Mouse (Mus musculus) erythroid progenitor cell, adult 5-6 weeks (primary cell): Measurements from ENCODE around the gene B230219D22Rik. TPM values are rescaled to one million over a fixed set of nuclear protein-coding genes. Genes with fewer than 3 reads are reported as not detected.
"Not testable (repeated sequence)": the region's sequence is repeated elsewhere in the genome, so short reads cannot be mapped to it uniquely, and the experiment has no call there.

Experiments used
- ATAC-seq: replicated peaks from 2 replicates; pipeline ENCODE4 v1.8.0; 2016; ENCODE audit warnings: moderate number of reproducible peaks, mild to moderate bottlenecking, moderate TSS enrichment, inconsistent platforms; ENCODE audit not compliant: poor library complexity, low FRiP score, severe bottlenecking
- total RNA-seq, 2 experiments: library from RNA; stranded (forward) in 1 of 2; stranded (reverse) in 1 of 2; fragments of 150-400 nt in 1 of 2; fragments of 186-747, 209-891 nt in 1 of 2; gene quantifications; 2 replicates each; pipeline versions ENCODE4 v1.2.3 to v1.2.4; 2015 to 2017; ENCODE audit warnings: low replicate concordance in 2 of 2

B230219D22Rik gene
- total RNA-seq (2015; ENCODE audit: low replicate concordance), result 38.9 and 52.4 TPM in 2 replicates
- 25.3 and 33.8 TPM in 2 replicates for total RNA-seq (2017; ENCODE audit: low replicate concordance)

DNA sequence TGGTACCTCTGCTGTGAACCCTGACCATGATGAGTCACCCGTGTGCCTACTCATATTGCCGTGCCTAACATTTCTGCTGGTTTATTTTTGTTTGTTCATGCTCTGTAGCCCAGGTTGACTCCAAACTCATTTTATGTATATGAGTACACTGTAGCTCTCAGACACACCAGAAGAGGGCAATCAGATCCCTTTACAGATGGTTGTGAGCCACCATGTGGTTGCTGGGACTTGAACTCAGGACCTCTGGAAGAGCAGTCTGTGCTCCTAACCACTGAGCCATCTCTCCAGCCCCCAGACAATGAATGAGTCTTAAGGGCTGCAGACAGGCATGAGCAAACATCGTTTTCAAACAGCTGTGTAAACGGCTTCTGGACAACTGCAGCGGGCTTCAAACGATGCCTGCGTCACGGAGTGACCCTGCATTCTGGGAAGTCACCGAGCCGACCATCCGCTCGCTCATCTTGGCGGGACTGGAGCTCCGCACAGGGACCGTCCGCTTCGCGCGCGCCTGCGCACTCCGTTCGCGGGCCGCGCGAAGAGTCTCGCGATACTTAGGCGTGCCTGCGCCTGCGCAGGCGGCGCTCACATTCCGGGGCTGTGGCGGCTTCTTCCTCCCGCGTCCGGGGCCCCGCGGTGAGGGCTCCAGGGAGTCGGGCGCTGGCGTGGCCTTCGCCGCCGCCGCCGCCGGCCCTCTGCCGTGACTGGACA, at the start of gene B230219D22Rik:
Gene B230219D22Rik, plus strand, starts transcription at position 590 of the 708 bp plus-strand sequence.
- ATAC-seq, result peak; percentile 94

DNA sequence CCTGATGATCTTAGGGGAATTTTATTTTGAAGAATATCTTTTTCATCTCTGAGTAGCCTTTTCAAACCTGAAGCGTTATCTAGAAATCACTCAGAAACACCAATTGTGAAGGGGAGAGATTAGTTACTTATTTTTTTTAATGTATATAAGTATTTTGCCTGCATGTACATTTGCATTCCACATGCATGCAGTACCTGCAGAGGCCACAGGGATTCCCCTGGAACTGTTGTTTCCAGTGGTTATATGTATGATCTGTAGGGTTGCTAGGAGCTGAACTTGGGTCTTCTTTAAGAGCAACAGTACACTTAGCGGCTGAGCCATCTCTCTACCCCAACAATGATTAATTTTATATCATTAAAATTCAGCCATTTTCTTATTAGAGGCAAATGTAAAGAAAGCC, 48.4 kb upstream of the B230219D22Rik start:
- ATAC-seq, result no peak

DNA sequence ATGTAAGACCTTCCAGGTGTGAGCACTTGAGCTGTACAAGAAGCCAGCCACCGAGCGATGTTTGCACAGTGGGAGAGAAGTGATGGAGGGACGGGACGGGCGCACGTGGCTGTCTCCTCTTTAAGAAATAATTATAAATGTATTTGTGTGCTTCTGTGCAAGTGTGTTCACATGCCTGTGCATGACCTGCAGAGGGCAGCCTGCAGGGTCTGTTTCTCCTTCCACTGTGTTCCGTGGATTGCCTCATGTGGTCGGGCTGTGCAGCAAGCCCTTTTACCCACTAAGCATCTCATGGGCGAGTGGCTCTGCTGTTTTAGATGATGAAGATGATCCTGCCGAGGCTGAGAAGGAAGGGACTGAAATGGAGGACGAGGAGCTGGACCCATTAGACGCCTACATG, 42.8 kb upstream of the B230219D22Rik start:
- no peak for ATAC-seq

DNA sequence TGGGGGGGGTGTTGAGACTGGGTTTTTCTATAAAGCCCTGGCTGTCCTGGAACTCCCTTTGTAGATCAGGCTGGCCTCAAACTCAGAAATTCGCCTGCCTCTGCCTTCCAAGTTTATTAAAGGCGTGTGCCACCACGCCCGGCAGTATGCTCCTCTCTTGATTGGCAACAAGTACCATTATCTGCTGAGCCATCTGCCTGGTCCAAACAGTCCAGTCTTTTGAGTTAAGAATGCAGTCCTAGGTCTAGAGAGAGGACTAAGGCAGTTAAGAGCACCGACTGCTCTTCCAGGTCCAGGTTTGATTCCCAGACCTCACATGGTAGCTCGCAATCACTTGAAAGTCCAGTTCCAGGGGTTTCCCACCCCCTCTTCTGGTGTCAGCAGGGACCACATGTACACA, 41.9 kb upstream of the B230219D22Rik start:
- ATAC-seq, result no peak

DNA sequence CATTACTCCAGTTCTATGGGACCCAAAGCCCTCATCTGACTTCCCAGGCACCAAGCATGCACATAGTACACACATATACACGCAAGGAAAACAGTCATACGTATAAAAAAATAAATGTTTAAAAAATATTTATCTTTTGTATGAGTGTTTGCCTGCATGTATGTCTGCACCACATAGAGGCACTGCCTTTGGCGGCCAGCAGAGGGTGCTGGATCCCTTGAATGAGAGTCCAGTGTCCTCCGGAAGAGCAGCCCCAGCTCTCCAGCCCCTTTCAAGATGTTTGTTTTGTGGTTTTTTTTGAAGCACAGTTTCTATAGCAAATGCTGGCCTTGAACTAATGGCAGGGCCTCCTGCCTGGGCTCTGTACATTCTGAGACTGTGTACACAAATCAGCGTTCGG, 24.4 kb upstream of the B230219D22Rik start:
- ATAC-seq, result 0 out of 2 replicates have a peak, but pooled peaks have one; percentile 35

DNA sequence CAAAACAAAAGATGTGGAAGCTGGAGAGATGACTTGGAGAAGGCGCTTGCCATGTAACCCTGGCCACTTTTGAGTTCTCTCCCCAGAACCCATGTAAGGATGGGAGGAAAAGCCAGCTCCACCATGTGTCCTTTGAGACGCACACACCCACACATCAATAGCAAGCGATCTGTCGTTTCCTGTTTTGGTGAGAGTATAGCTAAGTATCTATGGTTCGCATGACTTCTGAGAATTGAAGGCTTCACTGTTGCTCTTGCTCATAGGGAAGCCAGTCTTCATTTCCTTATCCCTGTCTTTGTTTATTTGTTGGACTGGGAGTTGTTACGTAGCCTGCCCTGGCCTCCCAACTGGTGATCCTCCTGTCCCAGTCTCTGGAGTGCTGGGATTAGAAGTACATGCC, 20.2 kb upstream of the B230219D22Rik start:
- ATAC-seq, result no peak

DNA sequence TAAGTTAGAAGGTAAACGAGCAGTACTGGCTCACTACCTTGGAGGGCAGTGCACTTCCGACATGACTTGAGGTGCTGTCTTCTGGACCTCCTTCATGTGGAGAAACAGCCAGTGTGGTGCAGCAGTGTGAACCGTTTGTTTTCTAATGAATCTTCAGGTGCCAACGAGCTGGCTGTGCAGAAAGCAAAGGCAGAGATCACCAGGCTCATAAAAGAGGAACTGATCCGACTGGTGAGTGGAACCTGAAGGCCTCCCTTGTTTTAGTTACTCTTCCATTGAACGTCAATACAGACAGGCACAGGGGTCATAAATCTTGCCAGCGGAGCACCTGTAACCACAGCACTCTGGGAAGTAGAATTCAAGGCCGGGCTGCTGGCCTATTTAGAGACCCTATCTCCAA, 15.6 kb upstream of the B230219D22Rik start:
- ATAC-seq, result no peak

DNA sequence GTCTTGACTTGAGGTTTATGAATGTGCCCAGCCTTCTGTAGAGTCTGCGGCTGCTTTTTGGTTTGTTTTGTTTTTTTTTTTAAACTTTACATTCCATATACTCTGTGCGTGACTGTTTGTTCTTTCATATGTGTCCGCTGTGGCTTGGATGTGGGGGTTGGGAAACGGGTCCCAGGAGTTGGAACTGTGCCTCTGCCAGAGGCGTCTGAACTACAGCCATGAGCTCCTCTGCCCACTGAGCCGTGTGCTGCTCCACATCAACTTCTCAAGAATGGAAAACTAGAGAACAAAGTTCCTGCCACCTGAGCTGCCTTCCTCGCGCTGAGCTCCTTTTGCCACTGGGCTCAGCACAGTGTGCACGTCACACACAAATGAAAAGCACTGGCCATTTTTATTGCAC, 10.7 kb upstream of the B230219D22Rik start:
- no peak for ATAC-seq

DNA sequence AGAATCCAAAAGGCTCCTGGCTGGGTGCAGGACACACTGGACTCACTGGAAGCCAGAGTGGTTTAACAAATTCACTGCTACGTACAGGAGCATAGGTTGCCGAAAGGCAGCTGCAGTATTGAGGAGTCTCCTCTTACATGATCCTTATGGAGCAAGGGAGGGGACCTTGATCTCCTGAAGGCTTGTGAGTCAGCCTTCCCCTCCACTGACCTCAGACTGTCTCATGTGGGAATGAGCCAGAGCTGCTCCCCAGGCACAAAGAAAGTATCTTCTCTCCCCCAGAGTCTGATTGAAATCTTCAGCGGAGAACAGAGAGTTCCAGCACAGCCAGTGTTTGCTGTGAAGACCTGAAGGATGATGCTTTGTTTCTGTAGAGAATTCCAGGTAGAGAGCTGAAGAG, 9.3 kb upstream of the B230219D22Rik start:
- ATAC-seq, result no peak

DNA sequence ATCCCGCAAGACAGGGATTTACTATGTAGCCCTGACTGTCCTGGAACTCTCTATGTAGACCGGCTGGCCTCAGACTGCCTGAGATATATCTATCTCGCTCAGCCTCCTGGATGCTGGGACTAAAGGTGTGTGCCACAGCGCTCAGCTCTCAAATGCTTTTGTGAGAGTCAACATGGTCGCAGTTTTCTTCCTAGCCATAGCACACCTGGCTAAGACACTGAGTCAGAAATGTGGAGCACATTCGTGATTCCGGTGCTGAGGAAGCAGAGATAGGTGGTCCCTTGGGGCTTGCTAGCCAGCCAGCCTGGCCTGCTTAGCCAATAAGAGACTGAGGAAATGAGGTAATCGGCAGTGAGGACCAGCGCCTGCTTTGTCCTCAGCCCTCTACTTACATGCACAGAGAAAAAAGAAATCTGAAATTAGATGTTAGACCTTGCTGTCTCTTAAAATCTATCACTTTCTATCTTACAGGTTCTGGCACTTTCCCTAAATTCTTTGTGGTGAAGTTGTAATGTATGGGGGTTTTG, 6.8 kb upstream of the B230219D22Rik start:
- no peak for ATAC-seq

DNA sequence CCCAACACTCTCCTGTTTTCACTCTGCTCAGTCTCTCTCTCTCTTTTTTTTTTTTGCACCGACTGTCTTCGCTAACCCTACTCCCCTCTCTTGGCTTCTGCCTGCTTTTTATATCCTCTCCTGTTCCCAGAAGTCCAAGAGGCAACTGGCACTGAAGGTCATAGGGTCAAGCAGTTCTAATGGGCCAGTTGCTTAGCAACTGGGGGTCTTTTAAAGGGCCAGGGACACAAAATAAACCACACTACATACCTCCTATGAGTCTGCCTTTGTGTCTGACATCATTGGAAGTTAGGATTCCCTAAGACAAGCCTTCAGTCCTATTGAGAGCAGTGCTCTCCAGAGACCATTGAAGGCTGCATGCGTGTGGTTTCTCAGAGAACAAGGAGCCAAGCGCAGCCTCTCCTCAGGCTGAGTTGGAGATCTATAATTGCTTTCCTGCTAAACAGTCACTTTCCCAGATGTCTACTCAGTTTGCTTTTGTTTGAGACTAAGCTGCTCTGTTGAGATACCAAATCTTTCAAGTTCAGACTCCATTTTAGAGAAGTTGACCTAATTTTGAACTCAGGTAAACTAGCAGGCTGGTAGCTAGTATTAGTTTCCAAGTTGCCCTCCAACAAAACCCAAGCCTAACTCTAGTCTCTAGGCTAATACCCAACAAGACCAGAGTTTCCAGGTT, 4.9 kb upstream of the B230219D22Rik start:
- ATAC-seq, result no peak

DNA sequence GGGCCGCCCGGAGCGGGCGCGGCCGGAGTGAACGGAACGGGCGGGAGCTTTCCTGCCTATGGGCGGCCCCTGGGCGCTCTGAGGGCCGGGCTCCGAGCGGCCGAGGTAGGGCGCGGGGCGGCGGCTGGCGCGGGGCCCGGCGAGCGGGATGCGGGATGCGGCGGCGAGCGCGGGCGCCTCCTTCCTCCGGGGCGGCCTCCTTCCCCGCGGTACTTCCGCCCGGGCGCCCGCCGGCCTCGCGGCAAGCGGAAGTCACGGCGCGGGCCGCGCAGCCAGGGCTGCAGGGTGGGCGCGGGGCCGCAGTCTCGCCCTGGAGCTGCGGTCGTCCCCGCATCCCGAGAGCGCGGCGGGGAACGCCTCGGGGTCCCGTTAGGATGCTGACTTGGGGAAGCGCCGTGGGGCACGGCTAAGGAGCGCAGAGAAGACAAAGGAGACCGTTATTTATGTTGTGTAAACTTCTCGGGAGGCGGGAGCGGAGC, 358 bp downstream of the B230219D22Rik start:
- no peak; the same call in 1 of the 2 replicates for ATAC-seq

DNA sequence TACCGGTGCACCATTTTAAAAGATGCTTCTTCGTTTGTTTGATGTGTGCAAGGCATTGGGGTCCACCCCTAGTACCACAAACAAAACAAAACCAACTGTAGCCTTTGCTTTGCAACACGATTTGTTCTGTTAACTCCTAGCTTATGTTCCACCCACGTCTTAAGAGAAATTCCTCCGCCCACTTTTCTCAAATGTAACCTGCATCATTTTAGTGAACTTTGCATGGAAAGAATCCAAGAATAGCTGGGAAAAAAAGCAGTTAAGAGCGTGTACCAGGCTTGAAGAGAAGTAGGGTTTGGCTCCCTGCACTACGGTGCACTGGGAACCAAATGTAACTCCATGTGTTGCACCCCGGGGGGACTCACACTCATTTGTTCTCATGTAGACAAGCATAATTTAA, 1.2 kb downstream of the B230219D22Rik start:
- ATAC-seq, result no peak

DNA sequence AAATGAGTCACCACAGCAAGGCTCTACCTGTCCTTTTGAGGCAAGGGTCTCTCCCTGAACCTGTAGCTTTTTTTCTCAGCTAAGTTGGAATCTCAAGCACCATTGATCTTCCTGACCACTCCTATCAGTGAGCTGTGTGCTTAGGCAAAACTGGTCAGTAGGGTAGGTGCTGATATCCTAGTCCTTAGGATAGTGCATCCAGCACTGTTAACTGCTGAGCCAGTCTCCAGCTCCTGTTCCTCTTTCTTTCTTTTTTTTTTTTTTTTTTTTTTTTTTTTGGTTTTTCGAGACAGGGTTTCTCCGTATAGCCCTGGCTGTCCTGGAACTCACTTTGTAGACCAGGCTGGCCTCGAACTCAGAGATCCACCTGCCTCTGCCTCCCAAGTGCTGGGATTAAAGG, 3.1 kb downstream of the B230219D22Rik start:
- not testable (repeated sequence) for ATAC-seq

DNA sequence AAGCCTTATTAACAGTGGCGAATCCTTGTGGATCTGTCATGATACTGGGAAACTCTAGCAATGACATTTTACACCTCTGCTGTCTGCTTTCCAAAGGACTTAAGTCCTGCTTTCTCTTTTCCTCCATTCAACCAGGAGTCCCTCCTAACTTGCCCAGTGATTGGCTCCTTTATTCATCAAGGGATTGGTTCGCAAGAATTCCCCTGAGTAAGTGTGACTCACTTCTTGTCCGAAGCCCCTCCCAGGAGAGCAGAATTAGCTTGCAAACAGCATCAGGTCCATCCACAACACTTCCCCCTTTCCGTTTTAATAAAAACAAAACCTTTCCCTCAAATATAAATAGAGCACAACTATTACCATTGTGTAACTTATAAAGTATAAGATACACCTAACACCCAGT, 11.4 kb downstream of the B230219D22Rik start:
- no peak for ATAC-seq

DNA sequence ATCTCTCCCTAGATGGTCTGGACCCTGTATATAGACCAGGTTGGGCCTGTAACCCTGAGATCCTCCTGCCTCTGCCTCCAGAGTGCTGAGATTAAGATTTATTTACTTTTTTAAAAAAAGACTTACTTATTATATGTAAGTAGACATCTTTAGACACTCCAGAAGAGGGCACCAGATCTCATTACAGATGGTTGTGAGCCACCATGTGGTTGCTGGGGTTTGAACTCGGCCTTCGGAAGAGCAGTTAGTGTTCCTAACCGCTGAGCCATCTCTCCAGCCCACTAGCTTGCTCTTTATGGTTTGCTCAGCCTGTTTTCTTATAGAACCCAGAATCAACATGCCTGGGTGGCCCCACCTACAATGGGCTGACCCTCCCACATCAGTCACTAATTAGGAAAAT, 19.9 kb downstream of the B230219D22Rik start:
- ATAC-seq, result no peak

DNA sequence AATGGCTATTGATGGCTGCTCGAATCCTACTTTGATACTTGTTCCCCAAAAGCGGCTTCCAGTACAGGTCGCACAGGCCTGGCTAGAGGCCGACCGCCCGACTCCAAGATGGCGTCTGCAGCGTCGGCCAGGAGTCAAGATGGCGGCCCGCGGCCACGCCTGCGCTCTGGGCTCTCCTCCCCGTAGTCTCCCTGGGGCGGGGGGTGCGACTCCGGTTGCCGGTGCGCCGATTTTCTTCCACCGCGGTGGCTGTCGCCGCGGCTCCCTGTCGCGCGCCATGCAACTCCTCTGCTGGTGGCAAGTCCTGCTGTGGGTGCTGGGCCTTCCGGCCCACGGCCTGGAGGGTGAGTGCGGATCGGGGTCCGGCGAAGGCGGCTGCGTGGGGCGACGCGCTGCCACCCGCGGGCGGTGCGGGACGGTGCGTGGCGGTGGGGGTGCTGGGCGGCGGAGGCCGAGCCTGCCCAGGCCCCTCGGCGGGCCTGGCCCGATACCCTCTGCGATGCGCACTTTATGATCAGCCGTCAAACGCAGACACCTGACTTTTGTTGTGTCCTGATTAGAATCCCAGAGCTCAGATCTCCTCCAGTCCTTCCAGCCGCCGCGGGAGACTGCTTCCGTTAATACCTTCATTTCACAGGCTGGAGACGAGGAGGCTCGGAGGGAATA, 21.7 kb downstream of the B230219D22Rik start, which contains the start of gene Txndc15:
Gene Txndc15, plus strand, starts transcription at position 150 of the 666 bp plus-strand sequence.
- ATAC-seq, result peak; percentile 99

DNA sequence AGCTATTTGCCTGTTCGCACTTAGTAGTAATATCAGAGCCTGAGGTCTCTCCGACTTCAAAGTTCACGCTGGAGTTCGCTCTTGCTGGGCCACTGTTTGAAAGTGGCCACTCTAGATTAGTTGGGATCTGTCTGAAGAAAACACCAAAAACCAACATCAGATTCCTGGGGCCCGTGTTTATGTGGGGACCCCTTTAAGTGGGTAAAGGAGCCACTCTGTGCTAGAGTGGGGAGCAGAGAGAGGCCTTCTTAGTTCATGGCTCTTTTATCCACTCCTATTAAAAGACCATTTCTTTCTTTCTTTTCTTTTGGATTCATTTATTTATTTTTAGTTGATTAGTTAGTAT, 22.2 kb downstream of the B230219D22Rik start:
- peak; percentile 36; the same call in 1 of the 2 replicates for ATAC-seq

DNA sequence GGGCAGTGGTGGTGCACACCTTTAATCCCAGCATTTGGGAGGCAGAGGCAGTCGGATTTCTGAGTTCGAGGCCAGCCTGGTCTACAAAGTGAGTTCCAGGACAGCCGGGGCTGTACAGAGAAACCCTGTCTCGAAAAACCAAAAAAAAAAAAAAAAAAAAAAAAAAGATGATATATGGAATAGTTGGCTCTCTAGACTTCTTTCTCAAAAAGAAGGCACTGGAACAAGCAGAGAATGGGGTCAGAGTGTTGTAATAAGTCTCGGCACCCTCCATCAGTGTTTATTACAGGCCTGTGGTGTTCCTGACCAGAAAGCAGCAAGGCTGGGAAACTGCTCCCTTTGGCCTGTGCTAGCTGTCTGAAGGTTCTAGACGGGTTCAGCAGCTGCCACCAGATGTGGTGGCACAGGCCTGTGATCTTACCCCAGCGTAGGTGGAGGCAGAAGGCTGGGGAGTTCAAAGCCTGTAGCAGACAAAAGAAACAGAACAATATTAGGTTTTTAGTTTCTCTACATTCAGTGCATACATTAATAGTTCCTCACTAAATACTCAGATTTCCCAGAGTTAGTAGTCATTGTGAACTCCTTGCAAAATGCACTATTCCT, 23.1 kb downstream of the B230219D22Rik start:
- ATAC-seq, result no peak

DNA sequence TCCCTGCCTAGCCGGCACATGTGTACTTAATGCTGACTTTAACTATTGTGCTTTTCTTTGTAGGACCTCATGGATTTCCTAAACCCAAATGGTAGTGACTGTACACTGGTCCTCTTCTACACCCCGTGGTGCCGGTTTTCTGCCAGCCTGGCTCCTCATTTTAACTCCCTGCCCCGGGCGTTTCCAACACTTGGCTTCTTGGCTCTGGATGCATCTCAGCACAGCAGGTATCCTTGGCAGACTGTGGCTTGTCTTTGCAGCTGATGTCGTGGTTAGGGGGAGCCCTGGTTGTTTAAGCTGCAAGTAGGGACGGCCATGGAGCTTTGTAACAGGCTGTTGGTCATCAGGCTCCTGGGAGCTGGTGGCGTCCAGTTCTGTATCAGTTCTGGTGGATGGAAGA, 28.6 kb downstream of the B230219D22Rik start:
- no peak for ATAC-seq
